Mouse (Mus musculus) CH12.LX (cell line): ENCODE data around the gene Aqr.

Source experiments
- CTCF ChIP-seq, 2 experiments: IDR thresholded peaks in 1 of 2; conservative IDR thresholded peaks in 1 of 2; 2 replicates each; pipeline ENCODE4 v1.5.1; 2011 to 2012; ENCODE audit warnings: low read depth in 2 of 2, low read length in 2 of 2, improper control_type of control experiment in 1 of 2, inconsistent platforms in 1 of 2, mild to moderate bottlenecking in 1 of 2, moderate library complexity in 1 of 2
- EP300 ChIP-seq: IDR thresholded peaks from 2 replicates; pipeline ENCODE4 v1.6.1; 2011; ENCODE audit warnings: low read length, improper control_type of control experiment
- ETS1 ChIP-seq: conservative IDR thresholded peaks from 2 replicates; pipeline ENCODE4 v1.6.1; 2012; ENCODE audit warnings: low read depth, mild to moderate bottlenecking, inconsistent platforms, low read length, improper control_type of control experiment, moderate library complexity
- POLR2A ChIP-seq: IDR thresholded peaks from 2 replicates; pipeline ENCODE4 v1.6.1; 2011; ENCODE audit warnings: low read depth, mild to moderate bottlenecking, improper control_type of control experiment, low read length
- RCOR1 ChIP-seq: conservative IDR thresholded peaks from 2 replicates; pipeline ENCODE4 v1.6.1; 2012; ENCODE audit warnings: low read depth, mild to moderate bottlenecking, inconsistent platforms, low read length, improper control_type of control experiment
- SIN3A ChIP-seq: IDR thresholded peaks from 2 replicates; pipeline ENCODE4 v1.6.1; 2012; ENCODE audit warnings: low read length, improper control_type of control experiment, inconsistent platforms
- TCF12 ChIP-seq: IDR thresholded peaks from 2 replicates; pipeline ENCODE4 v1.6.1; 2014; ENCODE audit warnings: low read depth, mild to moderate bottlenecking, inconsistent platforms, low read length, improper control_type of control experiment
- ZNF384 ChIP-seq: IDR thresholded peaks from 2 replicates; pipeline ENCODE4 v1.6.1; 2012; ENCODE audit warnings: low read depth, low read length, improper control_type of control experiment, inconsistent platforms

GRCm38 (mm10) chr2:114059608-114060007 is 127.2 kb downstream of the Aqr start:
- TF ChIP-seq TCF12: no peak
- TF ChIP-seq RCOR1: no peak
- peak; percentile 87 for TF ChIP-seq ZNF384
- TF ChIP-seq CTCF (conservative IDR thresholded peaks at IDR 0.05 in 1 of 2, IDR thresholded peaks at IDR 0.05 in 1 of 2; ENCODE audit: low read depth in 2 of 2, low read length in 2 of 2): no peak
- no peak for TF ChIP-seq POLR2A
- no peak for TF ChIP-seq SIN3A
- TF ChIP-seq ETS1: no peak; the same call in 1 of the 2 replicates
- peak; percentile 77 for TF ChIP-seq EP300
